Mouse (Mus musculus) myocyte (in vitro differentiated cells): ENCODE results near the gene Comp.

Source experiments
- E2F4 ChIP-seq: IDR thresholded peaks from one replicate; pipeline ENCODE4 v1.6.1; 2011; ENCODE audit warnings: mild to moderate bottlenecking, control low read depth, moderate library complexity; ENCODE audit not compliant: insufficient read depth
- MAX ChIP-seq: IDR thresholded peaks from one replicate; pipeline ENCODE4 v1.6.1; 2011; ENCODE audit warnings: low read depth, mild to moderate bottlenecking, control low read depth
- MYOD1 ChIP-seq, 3 experiments: IDR thresholded peaks; one replicate each; pipeline ENCODE4 v1.6.1; 2011; ENCODE audit warnings: control low read depth in 2 of 3, low read depth in 2 of 3, mild to moderate bottlenecking in 2 of 3, moderate library complexity in 1 of 3; ENCODE audit not compliant: insufficient read length in 2 of 3, control insufficient read depth in 1 of 3
- MYOG ChIP-seq, 3 experiments: IDR thresholded peaks; one replicate each; pipeline ENCODE4 v1.6.1; 2011; ENCODE audit warnings: control low read depth in 2 of 3, low read depth in 2 of 3, mild to moderate bottlenecking in 2 of 3; ENCODE audit not compliant: insufficient read length in 2 of 3, control insufficient read depth in 1 of 3, insufficient read depth in 1 of 3
- POLR2A ChIP-seq: IDR thresholded peaks from one replicate; pipeline ENCODE4 v1.6.1; 2011; ENCODE audit warnings: low read depth, mild to moderate bottlenecking, control low read depth, moderate library complexity; ENCODE audit not compliant: insufficient read length
- POLR2AphosphoS2 ChIP-seq: IDR thresholded peaks from one replicate; pipeline ENCODE4 v1.6.1; 2011; ENCODE audit warnings: low read depth, control low read depth; ENCODE audit not compliant: insufficient read length
- SRF ChIP-seq: IDR thresholded peaks from one replicate; pipeline ENCODE4 v1.6.1; 2011; ENCODE audit warnings: low read depth; ENCODE audit not compliant: control insufficient read depth, insufficient read length
- TCF12 ChIP-seq: IDR thresholded peaks from one replicate; pipeline ENCODE4 v1.6.1; 2011; ENCODE audit warnings: mild to moderate bottlenecking, control low read depth; ENCODE audit not compliant: poor library complexity, insufficient read depth, severe bottlenecking
- TCF3 ChIP-seq: IDR thresholded peaks from one replicate; pipeline ENCODE4 v1.6.1; 2011; ENCODE audit warnings: low read depth, control low read depth; ENCODE audit not compliant: insufficient read length
- USF1 ChIP-seq: IDR thresholded peaks from one replicate; pipeline ENCODE4 v1.6.1; 2011; ENCODE audit warnings: low read depth, mild to moderate bottlenecking, control low read depth, moderate library complexity

- TF ChIP-seq POLR2A (no peak), TCF3 (no peak), MAX (no peak), POLR2AphosphoS2 (no peak), SRF (no peak), TCF12 (no peak), USF1 (no peak), MYOD1 (IDR thresholded peaks at IDR 0.05; ENCODE audit: control insufficient read depth in 1 of 3, insufficient read length in 2 of 3, low read depth in 2 of 3) (no peak), MYOG (IDR thresholded peaks at IDR 0.05; ENCODE audit: control insufficient read depth in 1 of 3, insufficient read depth in 1 of 3, insufficient read length in 2 of 3, low read depth in 2 of 3) (peak in 1 of 3 experiments; percentile 21), E2F4 (no peak)
Measured at GRCm38 (mm10) chr8:70418954-70419353, 45.6 kb downstream of the Comp start.
